Mouse (Mus musculus): ENCODE data around the gene Ccr2. TPM values are rescaled to one million over a fixed set of nuclear protein-coding genes. Genes with fewer than 3 reads are reported as not detected.
"Not testable (repeated sequence)": the region's sequence is repeated elsewhere in the genome, so short reads cannot be mapped to it uniquely, and the experiment has no call there.

The Ccr2 gene
- polyA plus RNA-seq (2016; fragmentation: Nextera tagmentation; extraction: Ambion mirVana): 0.17 and 0.34 TPM in 2 replicates

GRCm38 (mm10) chr9:124101723-124102122, at the start of gene Ccr2:
Gene Ccr2 (plus strand): TSS chr9:124101950.
- 89% methylated on average over 4 of the region's 4 CpGs for WGBS
- no peaks in the 10 kb centered on the region for H3K36me3 ChIP-seq
- H3K9ac ChIP-seq (replicated peaks): no peak within 1 kb of the TSS
- no peaks in the 10 kb centered on the region for H3K4me1 ChIP-seq
- H3K4me3 ChIP-seq: no peak within 1 kb of the TSS
- H3K9me3 ChIP-seq: no peaks in the 10 kb centered on the region
- H3K27ac ChIP-seq (replicated peaks): no peak within 1 kb of the TSS
- ATAC-seq (ENCODE audit: low FRiP score, low read depth): no peak
- H3K27me3 ChIP-seq: no peaks in the 10 kb centered on the region
- no peak within 1 kb of the TSS for H3K4me2 ChIP-seq (replicated peaks)

- no peak overlapping the region for H3K4me2 ChIP-seq (replicated peaks)
- no peaks in the 10 kb centered on the region for H3K27me3 ChIP-seq
- no peak for ATAC-seq (ENCODE audit: low FRiP score, low read depth)
- H3K36me3 ChIP-seq: no peaks in the 10 kb centered on the region
- H3K4me3 ChIP-seq: no peak overlapping the region
- H3K27ac ChIP-seq (replicated peaks): no peak overlapping the region
- H3K9ac ChIP-seq (replicated peaks): no peak overlapping the region
- no peaks in the 10 kb centered on the region for H3K4me1 ChIP-seq
- no peaks in the 10 kb centered on the region for H3K9me3 ChIP-seq
- WGBS: 65% methylated on average over 2 of the region's 2 CpGs
Observed at GRCm38 (mm10) chr9:124053532-124053931, 48.2 kb upstream of the Ccr2 start.

GRCm38 (mm10) chr9:124056158-124056709, 45.5 kb upstream of the Ccr2 start:
- Histone ChIP-seq H3K36me3 (no peaks in the 10 kb centered on the region), H3K27ac (replicated peaks) (no peak overlapping the region), H3K9me3 (no peaks in the 10 kb centered on the region), H3K4me3 (no peak overlapping the region), H3K27me3 (no peaks in the 10 kb centered on the region), H3K9ac (replicated peaks) (no peak overlapping the region), H3K4me2 (replicated peaks) (no peak overlapping the region), H3K4me1 (no peaks in the 10 kb centered on the region)
- WGBS: 77% methylated on average over 3 of the region's 3 CpGs
- ATAC-seq (ENCODE audit: low FRiP score, low read depth): no peak

GRCm38 (mm10) chr9:124059660-124060352, 41.9 kb upstream of the Ccr2 start:
- no peaks in the 10 kb centered on the region for H3K9me3 ChIP-seq
- H3K27ac ChIP-seq (replicated peaks): no peak overlapping the region
- H3K9ac ChIP-seq (replicated peaks): no peak overlapping the region
- no peaks in the 10 kb centered on the region for H3K4me1 ChIP-seq
- H3K4me3 ChIP-seq: no peak overlapping the region
- H3K36me3 ChIP-seq: no peaks in the 10 kb centered on the region
- 78% methylated on average over 2 of the region's 2 CpGs for WGBS
- no peak overlapping the region for H3K4me2 ChIP-seq (replicated peaks)
- ATAC-seq (ENCODE audit: low FRiP score, low read depth): no peak
- no peaks in the 10 kb centered on the region for H3K27me3 ChIP-seq

- ATAC-seq (ENCODE audit: low FRiP score, low read depth); H3K4me2 ChIP-seq (replicated peaks); H3K4me1 ChIP-seq; H3K4me3 ChIP-seq; H3K36me3 ChIP-seq; H3K27me3 ChIP-seq; H3K27ac ChIP-seq (replicated peaks); H3K9me3 ChIP-seq; H3K9ac ChIP-seq (replicated peaks): not testable (repeated sequence)
- 65% methylated on average over 3 of the region's 3 CpGs for WGBS
Observed at GRCm38 (mm10) chr9:124061474-124062432, 40.0 kb upstream of the Ccr2 start.

GRCm38 (mm10) chr9:124066572-124067103, 35.1 kb upstream of the Ccr2 start:
- ATAC-seq (ENCODE audit: low FRiP score, low read depth): no peak
- no peak overlapping the region for H3K4me2 ChIP-seq (replicated peaks)
- H3K36me3 ChIP-seq: no peaks in the 10 kb centered on the region
- no peak overlapping the region for H3K27ac ChIP-seq (replicated peaks)
- no peaks in the 10 kb centered on the region for H3K27me3 ChIP-seq
- no peak overlapping the region for H3K4me3 ChIP-seq
- no peaks in the 10 kb centered on the region for H3K9me3 ChIP-seq
- H3K9ac ChIP-seq (replicated peaks): no peak overlapping the region
- H3K4me1 ChIP-seq: no peaks in the 10 kb centered on the region

GRCm38 (mm10) chr9:124068098-124069058, 33.4 kb upstream of the Ccr2 start:
- Histone ChIP-seq H3K9me3 (no peaks in the 10 kb centered on the region), H3K9ac (replicated peaks) (no peak overlapping the region), H3K4me1 (no peaks in the 10 kb centered on the region), H3K4me3 (no peak overlapping the region), H3K27me3 (no peaks in the 10 kb centered on the region), H3K4me2 (replicated peaks) (no peak overlapping the region), H3K36me3 (no peaks in the 10 kb centered on the region), H3K27ac (replicated peaks) (no peak overlapping the region)
- 69% methylated on average over 2 of the region's 2 CpGs for WGBS
- no peak for ATAC-seq (ENCODE audit: low FRiP score, low read depth)

GRCm38 (mm10) chr9:124071506-124071905, 30.2 kb upstream of the Ccr2 start:
- ATAC-seq (ENCODE audit: low FRiP score, low read depth): no peak
- no peaks in the 10 kb centered on the region for H3K36me3 ChIP-seq
- no peak overlapping the region for H3K4me3 ChIP-seq
- no peak overlapping the region for H3K27ac ChIP-seq (replicated peaks)
- H3K9ac ChIP-seq (replicated peaks): no peak overlapping the region
- no peak overlapping the region for H3K4me2 ChIP-seq (replicated peaks)
- no peaks in the 10 kb centered on the region for H3K9me3 ChIP-seq
- no peaks in the 10 kb centered on the region for H3K4me1 ChIP-seq
- H3K27me3 ChIP-seq: no peaks in the 10 kb centered on the region
- 93% methylated on average over 1 of the region's 1 CpGs for WGBS

GRCm38 (mm10) chr9:124079803-124080202, 21.9 kb upstream of the Ccr2 start:
- H3K9ac ChIP-seq (replicated peaks): no peak overlapping the region
- H3K4me2 ChIP-seq (replicated peaks): no peak overlapping the region
- WGBS: 53% methylated on average over 4 of the region's 4 CpGs
- no peak overlapping the region for H3K27ac ChIP-seq (replicated peaks)
- no peaks in the 10 kb centered on the region for H3K36me3 ChIP-seq
- H3K4me1 ChIP-seq: no peaks in the 10 kb centered on the region
- no peaks in the 10 kb centered on the region for H3K9me3 ChIP-seq
- no peak for ATAC-seq (ENCODE audit: low FRiP score, low read depth)
- H3K27me3 ChIP-seq: no peaks in the 10 kb centered on the region
- H3K4me3 ChIP-seq: no peak overlapping the region

GRCm38 (mm10) chr9:124080471-124080870, 21.3 kb upstream of the Ccr2 start:
- H3K36me3 ChIP-seq; H3K4me2 ChIP-seq (replicated peaks); H3K27ac ChIP-seq (replicated peaks); H3K4me1 ChIP-seq; ATAC-seq (ENCODE audit: low FRiP score, low read depth); H3K27me3 ChIP-seq; H3K4me3 ChIP-seq; H3K9ac ChIP-seq (replicated peaks); H3K9me3 ChIP-seq: not testable (repeated sequence)
- WGBS: 95% methylated on average over 12 of the region's 13 CpGs

GRCm38 (mm10) chr9:124090441-124090840, 11.3 kb upstream of the Ccr2 start:
- Histone ChIP-seq H3K27ac (replicated peaks) (no peak overlapping the region), H3K9ac (replicated peaks) (no peak overlapping the region), H3K36me3 (no peaks in the 10 kb centered on the region), H3K9me3 (no peaks in the 10 kb centered on the region), H3K4me3 (no peak overlapping the region), H3K4me1 (no peaks in the 10 kb centered on the region), H3K27me3 (no peaks in the 10 kb centered on the region), H3K4me2 (replicated peaks) (no peak overlapping the region)
- no peak for ATAC-seq (ENCODE audit: low FRiP score, low read depth)
- WGBS: 82% methylated on average over 1 of the region's 1 CpGs
